Mouse (Mus musculus) liver, embryonic 14.5 days (tissue): ENCODE measurements around the gene Cabp7. TPM values are rescaled to one million over a fixed set of nuclear protein-coding genes. Genes with fewer than 3 reads are reported as not detected.
A peak's percentile ranks its signal among the peaks of the same experiment; 100 is the strongest.

Source experiments
- ATAC-seq: fragments of 200-750 bp; cut with Nextera tagmentation; 2 replicates; pipeline ENCODE4 v1.8.0; 2017; ENCODE audit warnings: moderate number of reproducible peaks, mild to moderate bottlenecking, moderate library complexity; ENCODE audit not compliant: insufficient read depth
- DNase-seq, 3 experiments: peaks; one replicate each; pipeline ENCODE4 v3.0.0-alpha.2; 2012 to 2013; ENCODE audit warnings: low read depth in 3 of 3, low spot score in 3 of 3
- H3K27ac ChIP-seq: fragments of 300-500 bp; sonication (generic); 2 replicates; pipeline ENCODE4 v1.5.1; 2014; ENCODE audit warnings: moderate library complexity, mild to moderate bottlenecking, control low read depth, inconsistent platforms
- H3K27me3 ChIP-seq: fragments of 300-500 bp; sonication (generic); 2 replicates; pipeline ENCODE4 v1.6.1; 2014; ENCODE audit warnings: mild to moderate bottlenecking, low read length, moderate library complexity; ENCODE audit not compliant: control insufficient read depth, insufficient read depth
- H3K36me3 ChIP-seq: fragments of 300-500 bp; sonication (generic); replicated peaks from 2 replicates; pipeline ENCODE4 v1.6.1; 2014; ENCODE audit warnings: low read depth; ENCODE audit not compliant: control insufficient read depth, insufficient read depth
- H3K4me1 ChIP-seq, 2 experiments: fragments of 200-500 bp in 1 of 2; fragments of 300-500 bp in 1 of 2; sonication (generic) in 1 of 2; replicated peaks; 2 replicates each; pipeline ENCODE4 v1.6.1; 2012 to 2014; ENCODE audit warnings: antibody characterized with exemption in 1 of 2, inconsistent platforms in 1 of 2, low read length in 1 of 2; ENCODE audit not compliant: control insufficient read depth in 2 of 2, insufficient read depth in 2 of 2
- H3K4me2 ChIP-seq: fragments of 300-500 bp; sonication (generic); 2 replicates; pipeline ENCODE4 v1.6.1; 2014; ENCODE audit warnings: low read depth, mild to moderate bottlenecking, control low read depth, moderate library complexity
- H3K4me3 ChIP-seq, 2 experiments: fragments of 200-500 bp in 1 of 2; fragments of 300-500 bp in 1 of 2; sonication (generic) in 1 of 2; 2 replicates each; pipeline ENCODE4 v1.5.1; 2012 to 2014; ENCODE audit warnings: low read depth in 2 of 2, low read length in 2 of 2, mild to moderate bottlenecking in 2 of 2, control low read depth in 1 of 2, inconsistent platforms in 1 of 2, moderate library complexity in 1 of 2; ENCODE audit not compliant: insufficient read depth in 1 of 2
- H3K9ac ChIP-seq: fragments of 300-500 bp; sonication (generic); replicated peaks from 2 replicates; pipeline ENCODE4 v1.6.1; 2014; ENCODE audit warnings: mild to moderate bottlenecking, control low read depth, moderate library complexity
- H3K9me3 ChIP-seq: fragments of 300-500 bp; sonication (generic); 2 replicates; pipeline ENCODE4 v1.6.1; 2016; ENCODE audit warnings: low read length, mixed read lengths; ENCODE audit not compliant: control insufficient read depth
- CTCF ChIP-seq: IDR thresholded peaks from 2 replicates; pipeline ENCODE4 v1.5.1; 2016; ENCODE audit warnings: antibody characterized with exemption, low read depth, control low read depth
- EP300 ChIP-seq: IDR thresholded peaks from 2 replicates; pipeline ENCODE4 v1.6.1; 2016; ENCODE audit warnings: antibody characterized with exemption, low read depth
- WGBS: fragments of 180-500 bp; shearing (Covaris S2); extraction: QIAGEN DNeasy Blood & Tissue Kit; methylation state at CpG from one replicate; pipeline ENCODE4 v1.1.7; 2014; ENCODE audit not compliant: insufficient replicate concordance; 5-methylcytosine and 5-hydroxymethylcytosine counted together
- polyA plus RNA-seq, 2 experiments: library from polyadenylated mRNA; depleted of rRNA in 1 of 2; stranded (reverse) in 1 of 2; unstranded in 1 of 2; fragments of >200 nt; fragmentation: Nextera tagmentation in 1 of 2; extraction: Ambion mirVana in 1 of 2; gene quantifications; 2 replicates each; pipeline versions ENCODE4 v1.2.1 to v1.2.3; 2012 to 2014

The Cabp7 gene
- polyA plus RNA-seq, 2 experiments: 0.02 to 0.04 TPM

DNA sequence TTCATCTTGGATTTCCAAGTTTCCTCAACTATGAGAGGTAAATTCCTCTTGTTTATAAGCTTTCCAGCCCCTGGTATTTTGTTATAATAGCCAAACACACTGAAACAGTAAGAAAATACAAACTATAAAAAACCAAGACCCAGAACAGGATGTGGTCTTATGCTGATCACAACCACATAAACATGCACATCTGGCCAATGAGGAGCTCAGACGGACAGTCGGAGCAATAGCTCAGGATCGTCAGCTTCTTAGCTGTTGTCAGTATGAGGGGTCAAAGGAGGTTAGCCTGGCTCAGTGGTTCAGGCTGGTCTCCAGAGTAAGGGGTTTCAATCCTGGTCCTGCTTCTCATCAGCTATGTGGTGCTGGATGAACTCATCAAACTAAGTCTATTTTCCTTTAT lies 36.5 kb upstream of the Cabp7 start:
- H3K27ac ChIP-seq: no peak overlapping the region
- no peaks in the 10 kb centered on the region for H3K9me3 ChIP-seq
- TF ChIP-seq EP300 (no peak), CTCF (no peak)
- DNase-seq (no peak), ATAC-seq (no peak)
- no peak overlapping the region for H3K4me3 ChIP-seq
- no peak overlapping the region for H3K9ac ChIP-seq
- no peaks in the 10 kb centered on the region for H3K27me3 ChIP-seq
- peaks cover 11% of the 10 kb centered on the region for H3K36me3 ChIP-seq
- no peaks in the 10 kb centered on the region for H3K4me1 ChIP-seq
- H3K4me2 ChIP-seq: no peak overlapping the region
- 49% methylated on average over 3 of the region's 3 CpGs for whole genome bisulfite sequencing

DNA sequence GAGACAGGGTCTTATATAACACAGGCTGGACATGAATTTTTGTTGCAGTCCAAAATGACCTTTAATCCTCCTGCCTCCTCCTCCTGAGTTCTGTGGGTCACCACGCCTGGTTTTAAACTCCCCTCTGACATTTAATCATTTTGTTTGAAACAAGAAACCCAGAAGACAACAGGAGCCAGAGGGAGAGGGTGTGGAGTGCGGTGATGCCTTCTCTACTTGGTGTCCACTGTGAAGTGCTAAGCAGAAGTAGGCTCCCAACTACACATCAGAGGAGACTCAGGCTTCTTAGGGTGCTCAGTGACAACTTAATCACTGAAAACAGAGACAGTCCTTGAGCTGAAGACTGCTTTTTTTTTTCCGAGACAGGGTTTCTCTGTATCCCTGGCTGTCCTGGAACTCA lies 34.3 kb upstream of the Cabp7 start:
- no peaks in the 10 kb centered on the region for H3K27me3 ChIP-seq
- TF ChIP-seq CTCF (no peak), EP300 (no peak)
- DNase-seq (no peak), ATAC-seq (no peak)
- H3K4me2 ChIP-seq: no peak overlapping the region
- H3K4me3 ChIP-seq: no peak overlapping the region
- H3K4me1 ChIP-seq: no peaks in the 10 kb centered on the region
- no peaks in the 10 kb centered on the region for H3K36me3 ChIP-seq
- no peak overlapping the region for H3K9ac ChIP-seq
- no peaks in the 10 kb centered on the region for H3K9me3 ChIP-seq
- 72% methylated on average over 3 of the region's 3 CpGs for WGBS
- no peak overlapping the region for H3K27ac ChIP-seq

DNA sequence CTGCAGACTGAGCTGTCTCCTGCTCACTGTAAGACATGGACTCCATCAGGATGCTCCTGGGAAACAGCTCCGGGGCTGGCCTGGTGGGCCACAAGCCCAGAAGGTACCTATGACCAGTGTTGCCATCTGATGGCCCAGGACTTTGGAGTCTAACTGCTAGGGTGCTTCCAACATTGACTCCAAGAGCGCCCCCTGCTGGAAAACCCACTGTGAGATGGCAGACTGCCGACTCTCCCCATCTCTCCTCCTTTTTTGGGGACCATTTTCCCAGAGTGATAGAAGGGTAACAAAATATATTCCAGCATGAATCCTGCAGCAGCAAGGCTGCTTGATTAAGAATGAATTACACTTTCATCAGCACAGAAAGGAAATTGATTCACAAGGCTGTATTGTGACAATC lies 26.3 kb upstream of the Cabp7 start:
- 28% methylated on average over 3 of the region's 3 CpGs for WGBS
- Histone ChIP-seq H3K9ac (no peak overlapping the region), H3K27ac (no peak overlapping the region), H3K9me3 (no peaks in the 10 kb centered on the region), H3K27me3 (no peaks in the 10 kb centered on the region), H3K4me3 (no peak overlapping the region), H3K36me3 (no peaks in the 10 kb centered on the region), H3K4me1 (no peaks in the 10 kb centered on the region), H3K4me2 (no peak overlapping the region)
- TF ChIP-seq CTCF (peak; percentile 81), EP300 (no peak)
- no peak for ATAC-seq
- peak; percentile 26 to 42 (median 28) for DNase-seq

- no peaks in the 10 kb centered on the region for H3K36me3 ChIP-seq
- ATAC-seq: no peak
- H3K4me2 ChIP-seq: no peak overlapping the region
- no peak for TF ChIP-seq CTCF
- TF ChIP-seq EP300: no peak
- H3K4me3 ChIP-seq: no peak overlapping the region
- H3K27ac ChIP-seq: no peak overlapping the region
- WGBS: 71% methylated on average over 7 of the region's 7 CpGs
- no peaks in the 10 kb centered on the region for H3K4me1 ChIP-seq
- DNase-seq: no peak
- no peaks in the 10 kb centered on the region for H3K27me3 ChIP-seq
- no peak overlapping the region for H3K9ac ChIP-seq
- no peaks in the 10 kb centered on the region for H3K9me3 ChIP-seq
Measured at GRCm38 (mm10) chr11:4771756-4772155, 25.2 kb upstream of the Cabp7 start.

GRCm38 (mm10) chr11:4769881-4770280 lies 23.3 kb upstream of the Cabp7 start:
- DNase-seq (no peak), ATAC-seq (no peak)
- Histone ChIP-seq H3K4me3 (no peak overlapping the region), H3K9ac (no peak overlapping the region), H3K36me3 (no peaks in the 10 kb centered on the region), H3K4me2 (no peak overlapping the region), H3K4me1 (no peaks in the 10 kb centered on the region), H3K27ac (no peak overlapping the region), H3K9me3 (no peaks in the 10 kb centered on the region), H3K27me3 (no peaks in the 10 kb centered on the region)
- 82% methylated on average over 6 of the region's 6 CpGs for WGBS
- TF ChIP-seq EP300: no peak
- no peak for TF ChIP-seq CTCF

- no peaks in the 10 kb centered on the region for H3K27me3 ChIP-seq
- no peak overlapping the region for H3K4me2 ChIP-seq
- TF ChIP-seq EP300 (no peak), CTCF (no peak)
- DNase-seq (no peak), ATAC-seq (no peak)
- no peak overlapping the region for H3K27ac ChIP-seq
- H3K4me3 ChIP-seq: no peak overlapping the region
- no peaks in the 10 kb centered on the region for H3K36me3 ChIP-seq
- 73% methylated on average over 7 of the region's 7 CpGs for WGBS
- H3K9me3 ChIP-seq: no peaks in the 10 kb centered on the region
- no peak overlapping the region for H3K9ac ChIP-seq
- no peaks in the 10 kb centered on the region for H3K4me1 ChIP-seq
Measured at GRCm38 (mm10) chr11:4769293-4769692, 22.7 kb upstream of the Cabp7 start.
